Mouse (Mus musculus): ENCODE results near the gene Tmod1. TPM values are rescaled to one million over a fixed set of nuclear protein-coding genes. Genes with fewer than 3 reads are reported as not detected.
A peak's percentile ranks its signal among the peaks of the same experiment; 100 is the strongest.

Tmod1 gene
- polyA plus RNA-seq, 1 experiment from 2014 or later = 3.3 TPM

- H3K27ac ChIP-seq = no peak overlapping the region
- H3K4me1 ChIP-seq (replicated peaks) = peaks cover 4% of the 10 kb centered on the region; the same call in 1 of the 2 replicates
- no peaks in the 10 kb centered on the region for H3K36me3 ChIP-seq
- H3K4me2 ChIP-seq (replicated peaks) = no peak overlapping the region
- ATAC-seq = no peak
- no peak overlapping the region for H3K9ac ChIP-seq
- WGBS = 72% methylated on average over 9 of the region's 9 CpGs
- H3K9me3 ChIP-seq = no peaks in the 10 kb centered on the region
- no peaks in the 10 kb centered on the region for H3K27me3 ChIP-seq (replicated peaks)
- no peak overlapping the region for H3K4me3 ChIP-seq (replicated peaks)
Measured at GRCm38 (mm10) chr4:46099132-46099531, 60.4 kb downstream of the Tmod1 start.

DNA sequence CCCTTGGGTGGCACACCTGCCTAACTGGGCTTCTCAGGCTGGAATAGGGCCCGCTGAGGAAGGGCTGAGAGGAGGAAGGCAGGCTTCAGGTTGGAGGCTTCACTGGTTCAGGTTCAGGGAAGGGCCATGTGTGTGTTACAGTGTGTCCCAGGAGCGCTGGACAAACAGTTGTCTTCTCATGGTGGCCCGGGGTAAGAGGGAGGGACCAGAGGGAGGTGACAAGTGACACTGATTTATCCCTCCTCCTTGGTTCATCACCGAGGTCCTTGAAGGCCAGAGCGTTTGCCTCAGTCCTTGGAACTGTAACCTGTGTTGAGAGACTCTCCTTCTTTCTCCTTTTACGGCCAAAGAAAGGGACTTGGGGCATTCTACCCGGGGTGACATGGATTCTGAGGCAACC, 61.8 kb downstream of the Tmod1 start:
- no peaks in the 10 kb centered on the region for H3K9me3 ChIP-seq
- H3K27me3 ChIP-seq (replicated peaks) = no peaks in the 10 kb centered on the region
- peaks cover 4% of the 10 kb centered on the region; the same call in 1 of the 2 replicates for H3K4me1 ChIP-seq (replicated peaks)
- no peak for ATAC-seq
- no peak overlapping the region for H3K9ac ChIP-seq
- WGBS = 37% methylated on average over 7 of the region's 7 CpGs
- H3K27ac ChIP-seq = no peak overlapping the region
- H3K4me3 ChIP-seq (replicated peaks) = no peak overlapping the region
- no peak overlapping the region for H3K4me2 ChIP-seq (replicated peaks)
- H3K36me3 ChIP-seq = no peaks in the 10 kb centered on the region

DNA sequence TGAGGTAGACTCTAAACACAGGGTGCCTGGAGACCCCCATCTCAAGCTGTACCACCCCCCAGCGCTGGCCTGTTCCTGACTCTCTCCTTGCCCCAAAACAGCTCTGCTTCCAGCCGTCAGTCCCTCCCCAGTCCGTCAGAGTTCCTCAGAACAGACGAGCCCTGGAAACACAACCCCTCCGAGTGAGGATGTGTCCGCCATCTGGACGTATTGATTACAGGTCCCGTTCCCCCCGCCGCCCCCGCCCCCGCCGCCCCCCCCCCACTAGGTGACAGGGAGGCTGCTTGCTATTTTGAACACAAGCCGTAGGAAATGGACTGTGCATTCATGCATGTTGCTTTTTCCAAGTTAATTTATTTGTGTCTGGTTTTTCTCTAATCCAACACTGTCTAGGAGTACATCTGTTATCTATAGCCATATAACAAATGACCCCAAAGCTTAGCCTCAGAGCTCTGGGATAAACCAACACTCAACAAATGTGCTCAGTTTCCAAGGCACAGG, 62.5 kb downstream of the Tmod1 start:
- Histone ChIP-seq H3K4me1 (replicated peaks) (peaks cover 4% of the 10 kb centered on the region; the same call in 1 of the 2 replicates), H3K27me3 (replicated peaks) (no peaks in the 10 kb centered on the region), H3K9me3 (no peaks in the 10 kb centered on the region), H3K36me3 (no peaks in the 10 kb centered on the region), H3K9ac (no peak overlapping the region), H3K27ac (no peak overlapping the region), H3K4me2 (replicated peaks) (no peak overlapping the region), H3K4me3 (replicated peaks) (no peak overlapping the region)
- 13% methylated on average over 14 of the region's 14 CpGs for WGBS
- ATAC-seq = peak; percentile 34; the same call in 1 of the 2 replicates

DNA sequence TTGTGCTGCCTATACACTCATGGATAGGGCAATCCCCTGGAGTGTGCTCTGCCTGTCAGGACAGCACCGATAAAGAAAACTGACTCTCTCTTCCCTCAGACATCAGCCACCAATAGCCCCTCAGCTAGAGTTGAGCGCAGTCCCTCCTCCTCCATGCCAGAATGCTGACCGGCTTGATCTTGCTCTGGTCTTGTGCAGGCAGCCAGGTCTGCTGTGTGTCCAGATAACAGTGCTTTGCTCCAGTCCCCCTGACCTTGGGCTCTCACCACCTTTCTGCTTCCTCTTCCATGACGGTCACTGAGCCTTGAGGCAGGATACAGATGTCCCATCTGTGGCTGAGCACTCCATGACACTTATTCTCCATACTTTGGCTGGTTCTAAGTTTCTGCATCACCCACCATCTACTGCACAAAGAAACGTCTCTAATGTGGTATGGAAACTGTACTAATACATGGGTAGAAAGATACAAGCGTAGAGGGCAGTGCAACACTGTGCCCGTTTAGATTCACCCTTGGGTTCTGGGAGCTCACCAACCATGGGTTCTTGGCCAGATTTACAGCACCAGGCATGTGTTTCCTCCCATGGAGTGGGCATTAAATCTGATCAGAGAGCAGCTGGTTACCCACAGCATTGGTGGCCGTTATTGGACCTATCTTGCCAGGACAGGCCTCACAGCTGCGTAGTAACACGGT, 63.5 kb downstream of the Tmod1 start:
- no peak overlapping the region for H3K4me2 ChIP-seq (replicated peaks)
- no peaks in the 10 kb centered on the region for H3K27me3 ChIP-seq (replicated peaks)
- no peak for ATAC-seq
- no peak overlapping the region for H3K9ac ChIP-seq
- 89% methylated on average over 10 of the region's 10 CpGs for WGBS
- peaks cover 4% of the 10 kb centered on the region; the same call in 1 of the 2 replicates for H3K4me1 ChIP-seq (replicated peaks)
- H3K9me3 ChIP-seq = no peaks in the 10 kb centered on the region
- H3K27ac ChIP-seq = no peak overlapping the region
- no peaks in the 10 kb centered on the region for H3K36me3 ChIP-seq
- H3K4me3 ChIP-seq (replicated peaks) = no peak overlapping the region

DNA sequence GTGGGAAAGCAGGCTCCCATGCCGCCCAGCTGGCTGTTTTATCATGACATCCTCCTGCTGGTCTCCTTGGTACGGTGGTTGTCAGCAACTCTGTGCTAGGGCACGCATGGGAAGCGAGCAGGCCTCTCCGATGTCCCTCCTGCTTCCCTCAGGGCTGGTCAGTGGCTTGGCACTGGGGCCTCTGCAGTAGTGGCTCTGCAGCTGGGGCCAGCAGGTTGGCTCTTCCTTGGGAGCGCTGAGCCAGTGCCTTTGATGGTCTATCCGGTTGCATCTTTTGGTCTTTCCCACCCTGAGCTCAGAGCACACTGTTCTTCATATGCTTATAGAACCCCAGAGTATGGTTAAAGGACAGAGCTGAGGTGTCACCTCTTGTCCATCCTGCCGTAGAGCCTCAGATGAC, 71.3 kb downstream of the Tmod1 start:
- Histone ChIP-seq H3K36me3 (peaks cover 9% of the 10 kb centered on the region; the same call in 1 of the 2 replicates), H3K4me1 (replicated peaks) (no peaks in the 10 kb centered on the region), H3K9ac (no peak overlapping the region), H3K4me2 (replicated peaks) (no peak overlapping the region), H3K4me3 (replicated peaks) (no peak overlapping the region), H3K9me3 (no peaks in the 10 kb centered on the region), H3K27me3 (replicated peaks) (no peaks in the 10 kb centered on the region), H3K27ac (no peak overlapping the region)
- no peak for ATAC-seq
- WGBS = 93% methylated on average over 8 of the region's 8 CpGs

- ATAC-seq = no peak
- WGBS = 60% methylated on average over 3 of the region's 3 CpGs
- Histone ChIP-seq H3K4me3 (replicated peaks) (no peak overlapping the region), H3K4me2 (replicated peaks) (no peak overlapping the region), H3K4me1 (replicated peaks) (no peaks in the 10 kb centered on the region), H3K9ac (no peak overlapping the region), H3K27ac (no peak overlapping the region), H3K27me3 (replicated peaks) (no peaks in the 10 kb centered on the region), H3K36me3 (peaks cover 20% of the 10 kb centered on the region), H3K9me3 (no peaks in the 10 kb centered on the region)
Measured at GRCm38 (mm10) chr4:46111361-46111760, 72.6 kb downstream of the Tmod1 start.

GRCm38 (mm10) chr4:46115308-46115707, 76.6 kb downstream of the Tmod1 start:
- no peak overlapping the region for H3K27ac ChIP-seq
- no peak overlapping the region for H3K9ac ChIP-seq
- H3K36me3 ChIP-seq = peaks cover 51% of the 10 kb centered on the region
- 76% methylated on average over 1 of the region's 1 CpGs for WGBS
- H3K9me3 ChIP-seq = no peaks in the 10 kb centered on the region
- H3K4me3 ChIP-seq (replicated peaks) = no peak overlapping the region
- H3K27me3 ChIP-seq (replicated peaks) = no peaks in the 10 kb centered on the region
- no peak overlapping the region for H3K4me2 ChIP-seq (replicated peaks)
- ATAC-seq = no peak
- no peaks in the 10 kb centered on the region for H3K4me1 ChIP-seq (replicated peaks)

DNA sequence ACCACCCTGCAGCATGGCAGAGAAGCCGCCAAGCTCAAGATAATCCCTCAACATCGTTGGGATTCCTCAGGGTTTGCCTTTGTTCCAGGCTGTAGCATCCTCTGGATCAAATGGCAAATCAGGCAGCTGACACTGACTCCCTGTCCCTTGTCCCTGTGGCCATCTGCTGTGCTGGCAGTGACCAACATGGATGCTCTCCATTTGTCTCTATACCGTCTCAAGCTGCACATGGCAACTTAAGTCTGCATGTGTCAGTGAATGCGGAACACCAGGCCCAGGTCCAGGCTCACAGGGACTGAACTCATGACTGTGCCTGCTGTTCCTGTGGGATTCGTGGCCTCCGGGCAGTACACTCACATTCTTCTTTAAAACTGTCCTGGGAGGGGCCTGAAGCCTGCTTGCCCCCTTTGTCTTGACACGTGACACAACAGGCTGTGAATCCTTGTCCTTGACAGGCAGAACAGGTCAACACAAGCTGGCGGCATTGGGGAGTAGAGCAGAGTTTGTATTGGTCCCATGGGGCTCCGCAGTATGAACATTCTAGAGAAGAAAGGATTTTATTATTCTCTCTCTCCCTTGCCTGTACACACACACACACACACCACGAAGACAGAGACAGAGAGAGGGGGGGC, 77.9 kb downstream of the Tmod1 start:
- Histone ChIP-seq H3K4me1 (replicated peaks) (no peaks in the 10 kb centered on the region), H3K9me3 (no peaks in the 10 kb centered on the region), H3K4me2 (replicated peaks) (no peak overlapping the region), H3K27me3 (replicated peaks) (no peaks in the 10 kb centered on the region), H3K27ac (no peak overlapping the region), H3K36me3 (peaks cover 54% of the 10 kb centered on the region), H3K9ac (no peak overlapping the region), H3K4me3 (replicated peaks) (no peak overlapping the region)
- 86% methylated on average over 10 of the region's 10 CpGs for WGBS
- no peak for ATAC-seq

GRCm38 (mm10) chr4:46117536-46117935, 78.8 kb downstream of the Tmod1 start:
- Histone ChIP-seq H3K9me3 (no peaks in the 10 kb centered on the region), H3K27ac (no peak overlapping the region), H3K4me3 (replicated peaks) (no peak overlapping the region), H3K36me3 (peaks cover 58% of the 10 kb centered on the region), H3K9ac (no peak overlapping the region), H3K4me2 (replicated peaks) (no peak overlapping the region), H3K4me1 (replicated peaks) (no peaks in the 10 kb centered on the region), H3K27me3 (replicated peaks) (no peaks in the 10 kb centered on the region)
- 94% methylated on average over 4 of the region's 4 CpGs for WGBS
- no peak for ATAC-seq

GRCm38 (mm10) chr4:46119514-46120094, 80.9 kb downstream of the Tmod1 start:
- 93% methylated on average over 14 of the region's 14 CpGs for WGBS
- no peaks in the 10 kb centered on the region for H3K4me1 ChIP-seq (replicated peaks)
- H3K9ac ChIP-seq = no peak overlapping the region
- H3K4me2 ChIP-seq (replicated peaks) = no peak overlapping the region
- H3K9me3 ChIP-seq = no peaks in the 10 kb centered on the region
- no peak for ATAC-seq
- H3K4me3 ChIP-seq (replicated peaks) = no peak overlapping the region
- peaks cover 56% of the 10 kb centered on the region for H3K36me3 ChIP-seq
- H3K27me3 ChIP-seq (replicated peaks) = no peaks in the 10 kb centered on the region
- H3K27ac ChIP-seq = no peak overlapping the region

DNA sequence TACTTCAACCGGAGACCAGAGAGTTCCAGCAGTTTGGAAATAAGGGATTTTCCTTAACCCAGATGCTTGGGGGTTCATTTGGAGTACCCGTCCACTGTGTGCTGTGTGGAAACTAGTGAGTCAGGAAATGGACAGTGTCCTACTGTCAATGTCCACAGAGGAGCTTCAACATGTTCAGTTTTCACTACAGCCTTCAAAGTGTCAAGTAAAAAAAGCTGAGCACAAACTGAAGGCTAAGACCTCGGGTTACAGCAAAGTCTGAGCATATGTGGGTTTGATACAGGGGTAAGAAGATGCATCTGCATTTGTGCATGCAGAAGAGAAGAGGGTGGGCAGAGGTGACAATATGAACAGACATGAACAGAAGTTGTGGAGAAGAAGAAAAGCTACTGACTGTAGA, 82.0 kb downstream of the Tmod1 start:
- no peak overlapping the region for H3K9ac ChIP-seq
- no peak overlapping the region for H3K4me3 ChIP-seq (replicated peaks)
- WGBS = 87% methylated on average over 3 of the region's 3 CpGs
- no peak for ATAC-seq
- H3K27ac ChIP-seq = no peak overlapping the region
- H3K36me3 ChIP-seq = peaks cover 55% of the 10 kb centered on the region
- no peaks in the 10 kb centered on the region for H3K27me3 ChIP-seq (replicated peaks)
- no peaks in the 10 kb centered on the region for H3K9me3 ChIP-seq
- no peak overlapping the region for H3K4me2 ChIP-seq (replicated peaks)
- no peaks in the 10 kb centered on the region for H3K4me1 ChIP-seq (replicated peaks)

DNA sequence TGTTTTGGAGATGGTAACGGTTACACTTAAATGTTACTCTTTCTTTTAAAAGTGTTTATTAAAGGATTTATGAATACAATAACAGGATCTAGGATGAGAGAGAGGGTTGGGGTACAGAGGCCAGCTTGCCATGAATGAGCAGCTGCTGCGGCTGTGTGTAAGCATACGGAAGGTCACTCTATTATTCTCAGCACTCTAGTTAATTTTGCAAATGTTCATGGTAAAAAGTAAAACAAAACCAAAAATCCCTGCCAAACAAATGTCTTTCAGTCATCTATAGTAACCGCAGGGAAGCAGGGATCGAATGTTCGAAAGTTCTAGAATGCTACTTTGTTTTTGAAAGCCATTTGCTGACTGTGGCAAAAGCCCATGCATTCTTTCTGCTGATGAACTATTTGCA, 84.6 kb downstream of the Tmod1 start:
- no peak overlapping the region for H3K9ac ChIP-seq
- H3K9me3 ChIP-seq = no peaks in the 10 kb centered on the region
- no peak for ATAC-seq
- H3K4me2 ChIP-seq (replicated peaks) = no peak overlapping the region
- peaks cover 42% of the 10 kb centered on the region for H3K36me3 ChIP-seq
- H3K4me1 ChIP-seq (replicated peaks) = no peaks in the 10 kb centered on the region
- no peaks in the 10 kb centered on the region for H3K27me3 ChIP-seq (replicated peaks)
- no peak overlapping the region for H3K27ac ChIP-seq
- WGBS = 76% methylated on average over 6 of the region's 6 CpGs
- no peak overlapping the region for H3K4me3 ChIP-seq (replicated peaks)

Data from intestine, embryonic 15.5 days (tissue).